Mouse (Mus musculus) ZHBTc4 (cell line): ENCODE results near the gene Gm12166.
"Not testable (repeated sequence)": the region's sequence is repeated elsewhere in the genome, so short reads cannot be mapped to it uniquely, and the experiment has no call there.

ENCODE experiments used
- DNase-seq: peaks from one replicate; pipeline ENCODE4 v3.0.0-alpha.2; 2011; ENCODE audit warnings: low read depth, low spot score

Gm12166 gene

GRCm38 (mm10) chr11:46056770-46057411 lies 4.8 kb upstream of the Gm12166 start:
- DNase-seq = peak; percentile 72

DNA sequence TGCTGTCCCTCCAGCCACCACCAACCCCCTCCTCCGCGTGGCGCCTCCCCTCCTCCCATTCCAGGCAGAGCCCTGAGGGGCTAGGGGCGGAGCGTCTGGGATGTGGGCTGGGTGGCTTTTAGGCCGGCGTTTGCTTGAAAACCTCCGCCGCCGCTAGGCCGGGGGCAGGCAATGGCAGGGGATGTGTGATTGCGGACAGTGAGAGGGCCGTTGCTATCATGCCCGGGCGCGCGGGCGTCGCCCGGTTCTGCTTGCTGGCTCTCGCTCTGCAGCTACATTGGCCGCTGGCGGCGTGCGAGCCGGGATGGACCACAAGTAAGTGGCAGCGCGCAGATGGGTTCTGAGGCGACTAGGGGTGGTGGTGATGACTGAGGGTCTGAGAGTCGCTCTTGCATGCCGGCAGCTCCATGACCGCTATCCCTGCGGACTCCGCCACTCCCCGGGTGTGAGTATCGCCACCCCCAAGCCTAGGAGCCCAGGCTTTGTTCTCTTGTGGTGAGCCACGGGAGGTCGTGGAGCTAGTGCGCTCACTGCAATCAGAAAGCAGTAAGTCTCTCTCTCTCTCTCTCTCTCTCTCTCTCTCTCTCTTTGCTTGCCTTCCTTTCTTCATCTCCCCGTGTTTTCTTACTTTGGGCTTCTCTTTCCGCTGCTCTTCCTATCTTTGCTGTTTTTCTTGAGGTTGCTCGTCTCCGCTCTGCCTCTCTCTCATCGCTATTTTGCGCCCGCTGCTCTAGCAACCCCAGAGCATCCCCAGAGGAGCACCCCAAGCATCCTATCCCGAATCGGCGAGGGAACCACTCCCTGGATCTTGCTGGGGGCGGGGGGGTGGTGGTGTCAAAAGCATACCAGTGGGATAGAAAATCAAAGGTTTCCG lies 4.0 kb upstream of the Gm12166 start, which contains the start of gene Adam19:
Gene Adam19, plus strand, starts transcription at position 97 of the 874 bp plus-strand sequence.
- peak; percentile 91 for DNase-seq

- peak; percentile 58 for DNase-seq
Measured at GRCm38 (mm10) chr11:46054911-46055895, 3.1 kb upstream of the Gm12166 start.

- peak; percentile 55 for DNase-seq
Measured at GRCm38 (mm10) chr11:46054311-46054710, 2.2 kb upstream of the Gm12166 start.

DNA sequence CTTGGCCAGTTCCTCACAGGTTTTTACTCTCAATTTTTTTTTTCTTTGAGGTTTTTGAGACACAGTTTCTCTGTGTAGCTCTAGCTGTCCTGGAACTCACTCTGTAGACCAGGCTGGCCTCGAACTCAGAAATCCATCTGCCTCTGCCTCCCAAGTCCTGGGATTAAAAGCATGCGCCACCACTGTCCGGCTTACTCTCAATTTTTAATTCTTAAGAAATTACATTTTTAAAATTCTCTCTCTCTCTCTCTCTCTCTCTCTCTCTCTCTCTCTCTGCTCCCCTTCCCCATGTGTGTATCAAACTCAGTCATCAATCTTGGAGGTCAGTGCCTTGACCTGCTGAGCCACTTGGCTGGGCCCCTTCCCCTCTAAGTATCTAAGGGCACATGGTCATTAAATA lies 1.3 kb upstream of the Gm12166 start:
- not testable (repeated sequence) for DNase-seq

DNA sequence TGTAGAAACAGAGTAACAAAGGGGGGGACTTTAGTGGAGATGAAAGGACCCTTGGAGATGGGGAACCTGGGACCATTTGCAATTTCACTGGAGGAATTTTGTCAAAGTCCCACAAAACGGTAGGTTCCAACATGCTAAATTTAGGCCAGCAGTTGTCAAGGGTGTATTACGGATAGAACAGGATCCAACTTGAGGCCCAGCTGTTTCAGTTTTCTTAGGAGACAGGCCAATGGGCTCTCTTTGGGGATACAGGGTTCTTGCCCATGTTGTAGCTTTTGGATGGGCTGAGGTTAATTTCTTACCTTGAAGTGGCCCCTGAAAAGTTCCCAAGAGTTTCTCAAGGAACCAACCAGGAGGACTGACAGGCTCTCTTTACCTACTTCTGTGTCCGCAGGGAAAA lies 4.9 kb downstream of the Gm12166 start:
- no peak for DNase-seq

DNA sequence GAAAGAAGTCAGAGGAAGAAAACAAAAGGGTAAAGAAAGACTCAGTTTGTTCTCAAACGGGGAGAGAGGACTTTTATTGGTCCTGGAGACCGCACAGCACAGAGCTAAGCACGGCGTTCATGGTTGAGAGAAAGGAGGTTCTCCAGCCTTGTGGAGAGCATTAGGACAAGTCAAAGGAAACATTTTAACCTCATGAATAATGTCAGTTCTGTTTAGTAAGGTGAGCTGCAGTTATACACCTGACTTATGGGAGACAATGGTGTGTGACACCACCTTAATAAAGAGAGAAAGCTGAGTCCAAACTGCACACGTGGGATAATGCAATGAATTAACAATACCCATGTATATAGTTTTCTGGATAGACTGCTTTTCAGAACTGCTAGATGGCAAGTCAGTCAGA lies 7.3 kb downstream of the Gm12166 start:
- no peak for DNase-seq

DNA sequence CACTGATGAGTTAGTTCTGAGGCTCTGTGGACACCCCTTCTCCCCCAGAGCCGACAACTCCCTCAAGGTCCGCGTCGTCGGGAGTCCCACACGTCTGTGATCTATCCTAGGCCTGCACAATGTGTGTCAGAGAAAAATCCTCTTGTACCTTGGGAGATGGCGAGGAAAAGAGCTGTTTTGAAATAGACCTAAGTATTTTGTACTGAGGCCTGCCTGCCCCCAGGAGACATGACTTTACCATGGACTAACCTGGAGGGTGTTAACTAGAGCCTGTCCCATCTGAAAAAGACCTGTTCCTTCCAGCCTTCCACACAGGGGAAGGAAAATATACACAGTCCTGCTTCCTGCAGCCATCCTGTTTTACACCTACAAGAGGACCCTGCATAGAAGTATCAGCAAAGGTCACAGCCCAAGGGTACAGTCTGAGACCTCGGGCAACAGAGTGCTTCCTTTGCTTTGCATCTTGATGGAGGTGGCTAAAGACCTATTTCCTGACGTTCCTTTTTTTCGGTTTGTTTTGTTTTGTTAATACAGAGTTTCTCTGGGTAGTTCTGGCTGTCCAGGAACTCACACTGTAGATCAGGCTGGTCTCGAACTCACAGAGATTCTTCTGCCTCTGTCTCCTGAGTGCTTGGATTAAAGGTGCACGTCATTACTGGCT lies 10.4 kb downstream of the Gm12166 start:
- DNase-seq = peak; percentile 65

DNA sequence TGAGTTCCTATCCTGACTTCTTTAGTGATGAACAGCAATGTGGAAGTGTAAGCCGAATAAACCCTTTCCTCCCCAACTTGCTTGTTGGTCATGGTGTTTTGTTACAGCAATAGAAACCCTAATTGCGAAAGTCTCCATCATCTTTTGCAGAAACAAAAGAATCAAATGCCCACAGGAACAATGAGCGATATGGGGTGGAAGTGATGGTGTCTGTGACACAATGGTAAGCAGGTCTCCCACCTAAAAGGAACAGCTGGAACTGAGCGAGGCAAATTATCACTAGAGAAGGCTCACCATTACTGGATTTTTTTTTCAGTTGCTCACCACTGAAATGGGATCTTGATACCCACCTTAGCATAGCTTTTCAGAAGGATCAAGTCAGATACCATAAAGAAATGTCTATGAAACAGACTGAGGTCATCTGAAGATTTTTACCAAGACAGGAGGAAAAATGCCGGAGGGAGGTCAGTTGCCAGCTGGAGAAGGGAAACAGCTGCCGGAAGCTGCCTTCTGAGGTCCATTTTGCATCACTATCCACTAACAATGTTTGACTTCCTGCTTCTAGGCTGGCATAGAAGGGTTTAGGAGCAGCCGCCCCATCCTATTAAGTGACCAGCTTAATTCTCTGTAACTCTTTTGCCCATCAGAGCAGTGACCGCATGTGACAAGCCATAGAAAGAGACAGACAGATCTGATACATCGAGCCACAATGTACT lies 11.1 kb downstream of the Gm12166 start:
- DNase-seq = no peak

DNA sequence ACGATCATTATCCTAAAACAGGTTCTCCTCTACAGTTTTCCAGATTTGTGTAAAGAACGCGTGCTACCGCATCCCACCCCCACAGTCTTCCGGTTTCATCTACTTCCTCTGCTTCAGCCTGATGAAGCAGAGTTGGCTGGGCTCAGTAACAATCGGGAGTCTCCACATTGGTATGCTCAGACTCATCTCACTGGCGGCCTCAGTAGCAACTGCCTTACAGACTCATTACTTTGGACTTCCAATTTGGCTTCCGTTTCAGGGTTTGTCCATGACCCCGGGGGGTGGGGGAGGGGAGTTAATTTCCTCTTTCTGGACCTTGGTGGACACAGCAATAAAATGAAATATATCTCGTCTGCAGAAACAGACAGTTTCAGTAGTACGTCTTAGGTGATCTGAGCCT lies 12.8 kb downstream of the Gm12166 start:
- DNase-seq = peak; percentile 26

DNA sequence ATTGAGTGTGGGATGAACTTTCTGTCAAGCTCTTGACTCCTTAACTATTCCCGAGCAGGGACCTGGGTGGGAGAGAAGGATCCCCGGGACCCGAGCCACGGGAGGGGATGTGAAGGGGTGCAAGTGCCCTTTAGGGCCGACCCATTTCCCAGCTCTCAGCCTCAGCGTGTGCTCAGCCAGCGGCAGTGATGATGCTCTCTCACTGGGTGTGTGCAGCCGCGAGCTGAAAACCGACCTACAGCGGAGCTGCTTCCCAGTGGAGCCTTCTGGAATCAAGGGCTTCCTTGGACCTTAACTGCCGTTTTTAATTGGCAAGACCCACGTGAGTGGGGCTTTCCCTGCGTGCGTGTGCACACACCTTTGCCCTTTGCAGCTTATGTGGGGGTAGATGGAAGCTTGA lies 13.2 kb downstream of the Gm12166 start:
- peak; percentile 13 for DNase-seq

DNA sequence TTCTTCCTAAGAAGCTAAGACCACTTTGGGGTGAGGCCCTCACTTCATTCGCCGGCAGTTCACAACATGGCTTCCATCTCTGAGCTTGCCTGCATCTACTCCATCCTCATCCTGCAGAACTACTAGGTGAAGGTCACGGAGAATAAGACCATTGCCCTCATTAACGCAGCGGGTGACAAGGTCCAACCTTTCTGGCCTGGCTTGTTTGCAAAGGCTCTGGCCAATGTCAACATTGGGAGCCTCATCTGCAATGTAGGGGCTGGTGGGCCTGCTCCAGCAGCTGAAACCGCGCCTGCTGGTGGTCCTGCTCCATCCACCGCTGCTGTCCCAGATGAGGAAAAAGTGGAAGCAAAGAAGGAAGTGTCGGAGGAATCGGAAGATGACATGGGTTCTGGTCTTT lies 15.7 kb downstream of the Gm12166 start:
- DNase-seq = no peak

DNA sequence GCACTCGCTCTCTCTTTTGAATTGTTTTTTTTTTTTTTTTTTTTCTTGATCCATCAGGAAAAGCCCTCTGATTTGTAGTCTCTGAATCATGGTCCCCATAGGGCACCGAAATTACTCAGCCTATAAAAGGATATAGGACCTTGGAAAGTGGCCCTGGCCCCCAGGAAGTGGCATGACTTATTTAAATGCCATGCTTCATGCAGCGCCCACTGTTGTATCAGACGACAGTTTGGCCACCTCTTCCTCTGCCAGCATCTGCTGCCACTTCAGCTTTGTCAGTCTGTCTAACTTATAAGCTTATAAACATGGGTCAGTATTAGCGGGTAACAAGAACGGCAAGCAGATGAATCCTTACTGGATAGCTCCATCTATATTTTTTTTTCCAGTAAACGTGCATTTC lies 19.2 kb downstream of the Gm12166 start:
- DNase-seq = no peak

GRCm38 (mm10) chr11:46031470-46031869 lies 20.7 kb downstream of the Gm12166 start:
- DNase-seq = peak; percentile 50

GRCm38 (mm10) chr11:46030026-46030425 lies 22.1 kb downstream of the Gm12166 start:
- no peak for DNase-seq

- no peak for DNase-seq
Measured at GRCm38 (mm10) chr11:46029485-46029884, 22.6 kb downstream of the Gm12166 start.

- no peak for DNase-seq
Measured at GRCm38 (mm10) chr11:46027952-46028814, 23.9 kb downstream of the Gm12166 start.

GRCm38 (mm10) chr11:46025962-46026392 lies 26.1 kb downstream of the Gm12166 start:
- no peak for DNase-seq

DNA sequence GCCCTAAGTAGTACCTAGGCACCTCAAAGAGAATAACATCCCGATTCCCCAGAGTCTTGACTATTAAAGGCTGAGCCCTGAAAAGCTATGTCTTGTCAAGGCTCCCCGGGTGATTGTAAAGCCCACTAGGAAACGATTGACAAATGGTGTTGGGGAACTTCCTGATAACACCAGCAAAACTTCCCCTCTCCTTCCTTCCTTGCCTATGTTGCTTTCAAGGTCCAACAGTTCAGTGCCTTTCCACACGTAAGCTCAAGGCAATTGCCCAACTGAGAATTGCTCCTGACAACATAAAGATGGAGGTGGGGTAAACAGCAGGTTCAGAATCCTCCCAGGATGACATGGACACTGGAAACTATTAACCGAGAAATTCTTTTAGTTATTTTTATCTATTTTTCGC lies 29.1 kb downstream of the Gm12166 start:
- DNase-seq = no peak

- no peak for DNase-seq
Measured at GRCm38 (mm10) chr11:46021850-46022249, 30.3 kb downstream of the Gm12166 start.
